Mouse (Mus musculus): Measurements from ENCODE around the gene Zfhx3. TPM values are rescaled to one million over a fixed set of nuclear protein-coding genes. Genes with fewer than 3 reads are reported as not detected.

The Zfhx3 gene
- polyA plus RNA-seq, 2 experiments, result 14.4 to 26.1 TPM

- Histone ChIP-seq H3K27ac (replicated peaks; ENCODE audit: low read depth, low read length) (no peak overlapping the region), H3K9ac (ENCODE audit: low read depth, low read length, severe bottlenecking) (no peak overlapping the region), H3K4me3 (replicated peaks; ENCODE audit: low read length) (no peak overlapping the region), H3K4me2 (replicated peaks; ENCODE audit: low read depth, low read length, severe bottlenecking) (no peak overlapping the region), H3K4me1 (ENCODE audit: control insufficient read depth, insufficient read depth, low read length) (peaks cover 3% of the 10 kb centered on the region; the same call in 1 of the 2 replicates), H3K27me3 (ENCODE audit: control insufficient read depth, insufficient read depth, low read length) (no peaks in the 10 kb centered on the region), H3K9me3 (ENCODE audit: control insufficient read depth, low read length) (no peaks in the 10 kb centered on the region), H3K36me3 (ENCODE audit: control insufficient read depth, insufficient read depth, low read length) (no peaks in the 10 kb centered on the region)
- 68% methylated on average over 5 of the region's 5 CpGs for WGBS
- no peak for DNase-seq (ENCODE audit: low spot score)
- no peak for ATAC-seq (ENCODE audit: low FRiP score, low read depth)
- no peak for TF ChIP-seq POLR2A (IDR thresholded peaks at IDR 0.05; ENCODE audit: borderline replicate concordance, extremely low read depth, insufficient read depth, insufficient read length)
Measured at GRCm38 (mm10) chr8:108286117-108286516, 343.7 kb downstream of the Zfhx3 start.

GRCm38 (mm10) chr8:108300964-108301615, 358.6 kb downstream of the Zfhx3 start:
- 73% methylated on average over 9 of the region's 9 CpGs for WGBS
- Histone ChIP-seq H3K4me3 (replicated peaks; ENCODE audit: low read length) (no peak overlapping the region), H3K27me3 (ENCODE audit: control insufficient read depth, insufficient read depth, low read length) (no peaks in the 10 kb centered on the region)

GRCm38 (mm10) chr8:108301654-108302053, 359.2 kb downstream of the Zfhx3 start:
- ATAC-seq (ENCODE audit: low FRiP score, low read depth) (no peak), DNase-seq (ENCODE audit: low spot score) (no peak)
- no peak overlapping the region for H3K9ac ChIP-seq (ENCODE audit: low read depth, low read length, severe bottlenecking)
- H3K36me3 ChIP-seq (ENCODE audit: control insufficient read depth, insufficient read depth, low read length), result no peaks in the 10 kb centered on the region
- H3K4me1 ChIP-seq (ENCODE audit: control insufficient read depth, insufficient read depth, low read length), result no peaks in the 10 kb centered on the region
- no peaks in the 10 kb centered on the region for H3K9me3 ChIP-seq (ENCODE audit: control insufficient read depth, low read length)
- WGBS, result 90% methylated on average over 12 of the region's 12 CpGs
- no peak overlapping the region for H3K4me3 ChIP-seq (replicated peaks; ENCODE audit: low read length)
- no peaks in the 10 kb centered on the region for H3K27me3 ChIP-seq (ENCODE audit: control insufficient read depth, insufficient read depth, low read length)
- no peak overlapping the region for H3K27ac ChIP-seq (replicated peaks; ENCODE audit: low read depth, low read length)
- no peak for TF ChIP-seq POLR2A (IDR thresholded peaks at IDR 0.05; ENCODE audit: borderline replicate concordance, extremely low read depth, insufficient read depth, insufficient read length)
- no peak overlapping the region for H3K4me2 ChIP-seq (replicated peaks; ENCODE audit: low read depth, low read length, severe bottlenecking)

More at GRCm38 (mm10) chr8:108300964-108301615, 358.6 kb downstream of the Zfhx3 start:
- no peak for TF ChIP-seq POLR2A (IDR thresholded peaks at IDR 0.05; ENCODE audit: borderline replicate concordance, extremely low read depth, insufficient read depth, insufficient read length)
- no peak for ATAC-seq (ENCODE audit: low FRiP score, low read depth)
- Histone ChIP-seq H3K4me2 (replicated peaks; ENCODE audit: low read depth, low read length, severe bottlenecking) (no peak overlapping the region), H3K36me3 (ENCODE audit: control insufficient read depth, insufficient read depth, low read length) (no peaks in the 10 kb centered on the region), H3K4me1 (ENCODE audit: control insufficient read depth, insufficient read depth, low read length) (no peaks in the 10 kb centered on the region), H3K9ac (ENCODE audit: low read depth, low read length, severe bottlenecking) (no peak overlapping the region), H3K9me3 (ENCODE audit: control insufficient read depth, low read length) (no peaks in the 10 kb centered on the region), H3K27ac (replicated peaks; ENCODE audit: low read depth, low read length) (no peak overlapping the region)
- no peak for DNase-seq (ENCODE audit: low spot score)

- no peaks in the 10 kb centered on the region for H3K36me3 ChIP-seq (ENCODE audit: control insufficient read depth, insufficient read depth, low read length)
- ATAC-seq (ENCODE audit: low FRiP score, low read depth) (no peak), DNase-seq (ENCODE audit: low spot score) (no peak)
- 72% methylated on average over 3 of the region's 3 CpGs for WGBS
- H3K27ac ChIP-seq (replicated peaks; ENCODE audit: low read depth, low read length), result no peak overlapping the region
- no peaks in the 10 kb centered on the region for H3K4me1 ChIP-seq (ENCODE audit: control insufficient read depth, insufficient read depth, low read length)
- no peak overlapping the region for H3K9ac ChIP-seq (ENCODE audit: low read depth, low read length, severe bottlenecking)
- no peak overlapping the region for H3K4me2 ChIP-seq (replicated peaks; ENCODE audit: low read depth, low read length, severe bottlenecking)
- no peaks in the 10 kb centered on the region for H3K9me3 ChIP-seq (ENCODE audit: control insufficient read depth, low read length)
- H3K4me3 ChIP-seq (replicated peaks; ENCODE audit: low read length), result no peak overlapping the region
- no peak for TF ChIP-seq POLR2A (IDR thresholded peaks at IDR 0.05; ENCODE audit: borderline replicate concordance, extremely low read depth, insufficient read depth, insufficient read length)
- H3K27me3 ChIP-seq (ENCODE audit: control insufficient read depth, insufficient read depth, low read length), result no peaks in the 10 kb centered on the region
Measured at GRCm38 (mm10) chr8:108305368-108305767, 362.9 kb downstream of the Zfhx3 start.

GRCm38 (mm10) chr8:108309525-108310246, 367.2 kb downstream of the Zfhx3 start:
- WGBS, result 71% methylated on average over 14 of the region's 14 CpGs
- DNase-seq (ENCODE audit: low spot score), result no peak
- TF ChIP-seq POLR2A (IDR thresholded peaks at IDR 0.05; ENCODE audit: borderline replicate concordance, extremely low read depth, insufficient read depth, insufficient read length), result no peak

More at GRCm38 (mm10) chr8:108309525-108310246, 367.2 kb downstream of the Zfhx3 start:
- H3K36me3 ChIP-seq (ENCODE audit: control insufficient read depth, insufficient read depth, low read length), result no peaks in the 10 kb centered on the region
- H3K27ac ChIP-seq (replicated peaks; ENCODE audit: low read depth, low read length), result no peak overlapping the region
- no peak overlapping the region for H3K4me3 ChIP-seq (replicated peaks; ENCODE audit: low read length)
- H3K9me3 ChIP-seq (ENCODE audit: control insufficient read depth, low read length), result no peaks in the 10 kb centered on the region
- no peaks in the 10 kb centered on the region for H3K4me1 ChIP-seq (ENCODE audit: control insufficient read depth, insufficient read depth, low read length)
- H3K4me2 ChIP-seq (replicated peaks; ENCODE audit: low read depth, low read length, severe bottlenecking), result no peak overlapping the region
- no peaks in the 10 kb centered on the region for H3K27me3 ChIP-seq (ENCODE audit: control insufficient read depth, insufficient read depth, low read length)
- H3K9ac ChIP-seq (ENCODE audit: low read depth, low read length, severe bottlenecking), result no peak overlapping the region
- no peak for ATAC-seq (ENCODE audit: low FRiP score, low read depth)
